Mouse (Mus musculus): Measurements from ENCODE around the gene Topors. TPM values are rescaled to one million over a fixed set of nuclear protein-coding genes. Genes with fewer than 3 reads are reported as not detected.

Topors gene
- total RNA-seq, 2 experiments from 2014 or later: 20.4 to 21.4 TPM

DNA sequence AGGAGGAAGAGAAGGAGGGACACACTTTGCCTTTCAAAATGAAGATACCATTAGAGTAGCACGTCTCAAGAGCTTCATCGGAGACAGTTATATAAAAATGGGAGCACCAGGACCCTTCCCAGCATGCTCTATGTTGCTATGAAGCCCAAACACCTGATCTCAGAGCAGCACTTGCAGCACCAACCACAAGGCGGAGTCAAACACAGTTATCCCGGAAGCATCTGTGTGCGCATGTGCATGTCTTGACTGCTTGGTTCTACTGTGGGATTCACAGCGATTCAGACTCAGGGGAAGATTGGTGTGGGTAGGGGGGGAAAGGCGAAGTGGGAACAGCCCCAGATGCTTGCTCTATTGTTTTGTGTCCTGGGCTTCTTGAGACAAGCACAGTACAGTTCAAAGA lies 51.3 kb downstream of the Topors start:
- DNase-seq (ENCODE audit: low spot score in 2 of 2): no peak

DNA sequence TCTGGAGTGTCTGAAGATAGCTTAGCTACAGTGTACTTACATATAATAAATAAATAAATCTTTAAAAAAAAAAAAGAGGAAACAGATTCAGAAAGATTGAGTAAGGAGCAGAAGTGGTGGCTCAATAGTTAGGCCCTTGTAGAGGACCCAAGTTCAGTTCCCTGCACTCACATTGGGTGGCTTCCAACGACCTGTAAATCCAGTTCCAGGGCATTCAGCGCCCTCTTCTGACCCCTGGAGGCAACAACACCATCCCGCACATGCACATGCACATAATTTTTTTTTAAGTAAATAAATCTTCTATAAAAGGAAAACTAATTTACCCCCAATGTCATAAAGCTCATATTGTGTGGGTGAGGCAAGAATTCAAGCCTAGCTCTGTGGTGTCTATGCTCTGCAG lies 51.7 kb downstream of the Topors start:
- DNase-seq (ENCODE audit: low spot score in 2 of 2): no peak

DNA sequence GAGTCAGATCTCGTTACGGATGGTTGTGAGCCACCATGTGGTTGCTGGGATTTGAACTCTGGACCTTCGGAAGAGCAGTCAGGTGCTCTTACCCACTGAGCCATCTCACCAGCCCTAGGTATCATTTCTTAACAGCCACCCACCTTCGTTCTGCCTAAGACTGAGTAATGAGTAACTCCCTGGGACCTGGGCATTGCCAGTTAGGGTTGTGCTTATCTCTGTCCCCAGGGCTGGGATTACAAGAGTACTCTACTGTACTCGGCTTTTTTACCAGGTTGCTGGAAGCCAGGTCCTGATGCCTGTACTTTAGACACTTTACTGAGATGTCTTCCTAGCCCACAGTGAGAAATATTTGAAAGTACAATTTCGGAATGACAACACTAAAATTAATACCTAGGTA lies 57.5 kb downstream of the Topors start:
- no peak for DNase-seq (ENCODE audit: low spot score in 2 of 2)

Other genes starting within 250 kb of the Topors start
- 10 to 100 TPM; 37.8 to 42.7 TPM for gene Aco1, start 126.8 kb downstream of the Topors start, total RNA-seq (2021)
- 1 to 10 TPM; 7.4 to 8.7 TPM for gene Ddx58, start 30.0 kb downstream of the Topors start, total RNA-seq (2021)
- 10 to 100 TPM; 32.9 to 44.3 TPM for gene Smim27, start 271 bp downstream of the Topors start, total RNA-seq (2021)
- gene Ndufb6, start 9.6 kb upstream of the Topors start, total RNA-seq (2021): 100 to 1,000 TPM; 180 to 187 TPM
- under 1 TPM; 0.15 to 0.26 TPM for gene Tmem215, start 202.3 kb upstream of the Topors start, total RNA-seq (2021)

Measured in gastrocnemius, postnatal 4 days (tissue).